Mouse (Mus musculus): ENCODE measurements at regions not wholly inside any gene's neighbourhood (a gene's known extent, or its start where the extent isn't known, plus 50 kb on each side); places are given as distances from the start of the nearest gene placed in this dataset.

DNA sequence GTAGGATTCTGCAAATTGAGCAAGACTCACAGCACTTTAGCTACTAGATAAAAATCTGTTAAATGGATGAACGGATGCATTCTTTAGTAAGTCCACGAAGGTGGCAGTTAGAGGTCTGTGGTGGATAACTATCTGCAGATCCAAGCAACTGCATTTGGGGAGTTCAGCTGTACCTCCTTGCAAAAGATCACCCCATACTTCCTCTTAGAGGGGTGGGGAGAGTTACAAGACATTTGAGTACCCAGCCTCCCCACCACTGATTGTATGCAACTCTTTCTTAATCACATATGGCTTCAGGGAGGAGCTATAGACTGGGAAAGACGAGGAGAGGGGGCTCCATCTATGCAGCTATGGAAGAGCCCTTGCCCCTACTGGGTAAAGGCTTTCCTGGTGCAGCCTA, 144.1 kb downstream of the Postn start:
- no peak overlapping the region for H3K4me3 ChIP-seq
- no peaks in the 10 kb centered on the region for H3K9me3 ChIP-seq
- H3K9ac ChIP-seq (replicated peaks): no peak overlapping the region
- no peaks in the 10 kb centered on the region for H3K27me3 ChIP-seq
- H3K4me2 ChIP-seq (replicated peaks): no peak overlapping the region
- H3K4me1 ChIP-seq: no peaks in the 10 kb centered on the region
- no peak overlapping the region for H3K27ac ChIP-seq (replicated peaks)
- WGBS: 85% methylated on average over 3 of the region's 3 CpGs
- no peak for ATAC-seq (ENCODE audit: low FRiP score, low read depth)
- no peaks in the 10 kb centered on the region for H3K36me3 ChIP-seq

DNA sequence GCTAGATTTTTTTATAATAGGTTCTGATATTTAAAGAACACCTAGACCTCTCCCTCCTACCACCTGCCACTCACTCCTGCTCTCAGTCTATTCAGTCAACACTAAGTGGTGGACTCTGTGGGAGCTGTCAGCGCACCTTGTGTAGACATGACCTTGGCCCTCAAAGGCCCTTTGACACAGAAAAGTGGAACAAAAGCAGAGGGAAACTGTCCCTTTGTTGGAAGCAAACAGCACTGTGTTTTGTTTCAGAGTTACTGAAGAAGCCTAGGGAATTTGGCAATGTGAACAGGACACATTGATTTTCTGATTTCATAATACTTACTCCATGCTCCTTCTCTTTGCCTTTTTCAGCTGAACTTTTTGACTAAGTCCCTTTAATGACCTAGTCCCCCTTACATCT, 146.7 kb downstream of the Postn start:
- no peaks in the 10 kb centered on the region for H3K27me3 ChIP-seq
- H3K9ac ChIP-seq (replicated peaks): no peak overlapping the region
- no peaks in the 10 kb centered on the region for H3K36me3 ChIP-seq
- no peak overlapping the region for H3K27ac ChIP-seq (replicated peaks)
- 81% methylated on average over 1 of the region's 1 CpGs for WGBS
- H3K9me3 ChIP-seq: no peaks in the 10 kb centered on the region
- H3K4me3 ChIP-seq: no peak overlapping the region
- no peak overlapping the region for H3K4me2 ChIP-seq (replicated peaks)
- H3K4me1 ChIP-seq: no peaks in the 10 kb centered on the region
- no peak for ATAC-seq (ENCODE audit: low FRiP score, low read depth)

DNA sequence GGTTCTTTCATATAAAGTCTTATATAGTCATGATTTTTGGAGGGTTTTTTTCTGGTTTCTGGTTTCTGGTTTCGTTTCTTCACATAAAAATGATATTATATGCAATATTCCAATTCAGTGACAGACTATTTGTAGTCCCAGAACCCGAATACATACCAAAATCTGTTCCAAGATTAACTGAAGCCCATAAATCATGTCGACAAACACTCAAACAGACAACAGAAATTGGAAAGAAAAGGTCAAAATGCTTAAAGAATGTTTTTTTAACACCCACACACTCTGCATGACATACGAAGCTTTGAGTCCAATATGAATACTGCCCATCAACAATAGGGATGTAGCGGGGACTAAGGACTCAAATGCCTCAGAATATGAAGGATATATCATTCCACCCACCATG, 148.0 kb downstream of the Postn start:
- no peaks in the 10 kb centered on the region for H3K36me3 ChIP-seq
- H3K4me3 ChIP-seq: no peak overlapping the region
- 77% methylated on average over 5 of the region's 5 CpGs for WGBS
- H3K9ac ChIP-seq (replicated peaks): no peak overlapping the region
- no peaks in the 10 kb centered on the region for H3K27me3 ChIP-seq
- H3K4me2 ChIP-seq (replicated peaks): no peak overlapping the region
- no peak for ATAC-seq (ENCODE audit: low FRiP score, low read depth)
- H3K27ac ChIP-seq (replicated peaks): no peak overlapping the region
- H3K9me3 ChIP-seq: no peaks in the 10 kb centered on the region
- H3K4me1 ChIP-seq: no peaks in the 10 kb centered on the region

DNA sequence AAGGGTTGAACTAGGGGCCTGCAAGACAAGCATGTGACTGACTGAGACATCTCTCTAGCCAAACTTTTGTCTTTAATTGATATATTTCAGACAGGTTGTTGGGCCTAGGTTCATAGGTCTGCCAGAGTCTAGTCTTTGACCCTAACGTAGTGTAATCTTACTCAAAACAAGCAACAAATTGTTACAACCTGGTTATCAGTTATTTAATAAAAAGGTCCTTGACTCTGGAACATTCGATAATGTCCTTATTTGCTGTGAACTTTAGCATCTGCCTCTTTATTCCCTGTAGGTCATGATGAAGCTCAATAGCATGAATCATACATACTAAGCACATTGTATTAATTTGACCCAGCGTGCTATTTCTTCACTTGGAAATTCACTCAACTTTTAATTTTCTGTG, 156.3 kb downstream of the Postn start:
- Histone ChIP-seq H3K27ac (replicated peaks) (no peak overlapping the region), H3K9me3 (0 out of 2 replicates have a peak, but pooled peaks cover 3% of the 10 kb centered on the region), H3K36me3 (no peaks in the 10 kb centered on the region), H3K4me1 (no peaks in the 10 kb centered on the region), H3K9ac (replicated peaks) (no peak overlapping the region), H3K27me3 (no peaks in the 10 kb centered on the region), H3K4me2 (replicated peaks) (no peak overlapping the region), H3K4me3 (no peak overlapping the region)
- 88% methylated on average over 3 of the region's 3 CpGs for WGBS
- no peak for ATAC-seq (ENCODE audit: low FRiP score, low read depth)

DNA sequence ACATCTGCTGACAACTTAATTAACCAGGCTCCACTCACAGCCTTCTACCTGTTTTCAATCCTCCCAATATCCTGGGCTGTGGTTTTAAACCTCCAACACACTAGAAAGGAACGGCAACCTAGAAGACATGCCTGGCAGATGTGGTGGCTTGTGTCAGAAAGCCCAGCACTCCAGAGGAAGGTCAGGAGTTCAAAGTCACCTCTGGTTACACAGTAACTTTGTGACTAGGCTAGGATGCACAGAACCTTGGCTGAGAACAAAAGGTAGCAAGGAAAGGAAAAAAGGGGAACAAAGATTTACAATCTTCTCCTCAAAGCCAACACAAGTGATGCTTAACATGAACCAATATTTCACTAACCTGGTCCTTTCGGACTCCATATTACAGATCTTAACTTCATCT, 161.8 kb downstream of the Postn start:
- WGBS: 97% methylated on average over 2 of the region's 2 CpGs
- no peak overlapping the region for H3K9ac ChIP-seq (replicated peaks)
- no peak for ATAC-seq (ENCODE audit: low FRiP score, low read depth)
- no peaks in the 10 kb centered on the region for H3K4me1 ChIP-seq
- H3K36me3 ChIP-seq: no peaks in the 10 kb centered on the region
- no peak overlapping the region for H3K27ac ChIP-seq (replicated peaks)
- H3K9me3 ChIP-seq: peaks cover 7% of the 10 kb centered on the region; the same call in 1 of the 2 replicates
- H3K4me2 ChIP-seq (replicated peaks): no peak overlapping the region
- H3K4me3 ChIP-seq: no peak overlapping the region
- no peaks in the 10 kb centered on the region for H3K27me3 ChIP-seq

DNA sequence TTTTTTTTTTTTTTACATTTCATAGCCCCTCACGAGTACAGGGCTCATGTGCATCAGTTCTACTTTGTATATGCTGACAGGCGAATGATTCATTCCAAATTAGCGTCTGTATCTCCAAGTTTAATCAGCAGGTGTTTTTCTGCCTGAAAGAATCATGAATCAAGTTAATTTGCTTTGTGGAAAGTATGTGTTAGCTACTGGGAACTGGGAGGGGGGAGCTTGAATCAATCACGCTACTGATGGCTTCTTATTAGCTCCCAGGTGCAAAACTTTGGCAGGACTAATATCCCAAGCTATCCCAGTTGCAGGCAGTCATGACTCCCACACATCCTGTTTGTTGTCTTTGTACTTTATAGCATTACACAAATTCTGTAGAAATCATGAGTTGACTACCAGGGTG, 165.7 kb downstream of the Postn start:
- 90% methylated on average over 4 of the region's 4 CpGs for WGBS
- ATAC-seq (ENCODE audit: low FRiP score, low read depth): no peak
- no peak overlapping the region for H3K4me2 ChIP-seq (replicated peaks)
- H3K9ac ChIP-seq (replicated peaks): no peak overlapping the region
- H3K4me1 ChIP-seq: no peaks in the 10 kb centered on the region
- no peak overlapping the region for H3K4me3 ChIP-seq
- peaks cover 5% of the 10 kb centered on the region; the same call in 1 of the 2 replicates for H3K9me3 ChIP-seq
- H3K27ac ChIP-seq (replicated peaks): no peak overlapping the region
- no peaks in the 10 kb centered on the region for H3K36me3 ChIP-seq
- no peaks in the 10 kb centered on the region for H3K27me3 ChIP-seq

DNA sequence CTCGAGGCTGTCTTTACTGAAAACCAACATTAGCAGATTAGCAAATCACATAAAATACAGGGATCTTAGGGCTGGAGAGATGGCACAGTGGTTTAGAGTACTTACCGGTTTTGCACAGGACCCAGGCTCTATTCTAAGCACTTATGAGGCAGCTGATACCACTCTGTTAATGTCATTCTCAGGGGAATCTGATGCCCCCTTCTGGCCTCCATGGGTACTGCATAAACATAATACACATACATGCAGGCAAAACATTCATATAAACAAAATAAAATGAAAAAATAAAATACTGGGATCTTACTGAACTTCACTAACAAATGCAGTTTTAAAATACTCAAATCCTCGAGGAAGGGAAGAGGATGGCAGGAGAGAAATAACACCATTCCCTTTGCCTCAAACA, 164.3 kb upstream of the Supt20 start:
- 79% methylated on average over 3 of the region's 3 CpGs for WGBS
- H3K27me3 ChIP-seq: no peaks in the 10 kb centered on the region
- no peak for ATAC-seq (ENCODE audit: low FRiP score, low read depth)
- no peak overlapping the region for H3K4me2 ChIP-seq (replicated peaks)
- H3K9ac ChIP-seq (replicated peaks): no peak overlapping the region
- no peak overlapping the region for H3K27ac ChIP-seq (replicated peaks)
- no peaks in the 10 kb centered on the region for H3K4me1 ChIP-seq
- H3K4me3 ChIP-seq: no peak overlapping the region
- H3K36me3 ChIP-seq: no peaks in the 10 kb centered on the region
- peaks cover 5% of the 10 kb centered on the region; the same call in 1 of the 2 replicates for H3K9me3 ChIP-seq

DNA sequence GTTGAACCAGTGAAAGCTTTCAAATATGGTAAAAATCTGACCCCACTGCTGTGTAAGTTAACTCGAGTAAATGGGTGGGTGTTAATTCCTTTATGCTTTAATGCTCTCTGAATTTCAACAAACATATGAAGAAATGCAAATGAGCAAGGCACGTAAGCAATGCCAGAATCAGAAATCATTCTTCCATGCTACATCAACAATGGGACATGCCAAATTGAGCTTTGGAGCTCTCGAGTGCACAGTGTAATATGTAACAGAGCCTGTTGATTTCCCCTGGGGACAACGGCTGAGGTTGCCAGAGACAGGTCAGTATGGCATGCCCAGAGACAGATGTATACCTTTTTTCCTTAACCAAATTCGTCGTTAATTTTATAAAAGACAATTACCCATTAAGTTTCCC, 162.4 kb upstream of the Supt20 start:
- no peak overlapping the region for H3K4me3 ChIP-seq

DNA sequence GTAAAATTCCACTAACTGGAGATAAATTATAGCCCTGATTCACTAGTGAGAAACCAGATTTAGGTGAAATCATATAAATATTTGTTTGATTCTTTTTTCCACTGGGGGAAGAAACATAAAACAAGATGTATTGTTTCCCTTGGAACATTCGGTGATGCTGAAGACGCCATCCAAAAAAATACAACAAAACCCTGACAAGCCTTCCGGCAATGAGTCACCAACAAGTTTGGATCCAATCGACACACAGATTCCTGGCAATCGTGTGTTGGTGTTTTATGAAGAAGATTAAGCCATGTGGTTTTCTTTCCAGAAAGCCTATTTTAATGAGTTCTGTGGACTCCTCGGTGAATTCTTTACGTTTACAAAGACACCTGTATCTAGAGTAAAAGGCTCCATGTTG, 157.2 kb upstream of the Supt20 start:
- Histone ChIP-seq H3K9ac (replicated peaks) (no peak overlapping the region), H3K4me2 (replicated peaks) (no peak overlapping the region), H3K27me3 (no peaks in the 10 kb centered on the region), H3K9me3 (no peaks in the 10 kb centered on the region), H3K4me1 (no peaks in the 10 kb centered on the region), H3K27ac (replicated peaks) (no peak overlapping the region), H3K36me3 (no peaks in the 10 kb centered on the region), H3K4me3 (no peak overlapping the region)
- WGBS: 84% methylated on average over 7 of the region's 7 CpGs
- no peak for ATAC-seq (ENCODE audit: low FRiP score, low read depth)

More for the DNA sequence above, 162.4 kb upstream of the Supt20 start:
- ATAC-seq (ENCODE audit: low FRiP score, low read depth): no peak
- no peaks in the 10 kb centered on the region for H3K36me3 ChIP-seq
- H3K4me2 ChIP-seq (replicated peaks): no peak overlapping the region
- H3K27me3 ChIP-seq: no peaks in the 10 kb centered on the region
- 69% methylated on average over 6 of the region's 6 CpGs for WGBS
- no peaks in the 10 kb centered on the region for H3K4me1 ChIP-seq
- H3K9me3 ChIP-seq: peaks cover 5% of the 10 kb centered on the region; the same call in 1 of the 2 replicates
- H3K27ac ChIP-seq (replicated peaks): no peak overlapping the region
- H3K9ac ChIP-seq (replicated peaks): no peak overlapping the region

DNA sequence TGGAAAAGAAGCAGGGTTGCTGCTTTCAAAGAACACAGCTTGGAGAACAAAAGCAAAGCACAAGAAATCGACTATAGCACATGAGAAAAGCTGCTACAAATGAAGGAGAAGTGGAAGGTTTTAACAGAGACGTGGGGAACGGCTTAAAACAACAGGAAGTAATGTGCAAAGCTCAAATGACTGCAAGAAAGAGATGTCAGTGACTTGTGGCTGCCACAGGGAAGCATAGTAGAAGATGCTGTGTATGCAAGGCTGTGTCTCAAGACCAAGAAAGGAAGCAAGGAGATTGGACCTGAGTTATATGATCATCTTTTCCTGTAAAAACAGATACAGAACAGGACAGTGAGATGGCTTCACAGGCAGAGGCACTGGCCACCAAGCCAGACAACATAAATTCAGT, 154.6 kb upstream of the Supt20 start:
- no peak for ATAC-seq (ENCODE audit: low FRiP score, low read depth)
- Histone ChIP-seq H3K9ac (replicated peaks) (no peak overlapping the region), H3K9me3 (peaks cover 3% of the 10 kb centered on the region; the same call in 1 of the 2 replicates), H3K4me3 (no peak overlapping the region), H3K4me1 (no peaks in the 10 kb centered on the region), H3K36me3 (no peaks in the 10 kb centered on the region), H3K4me2 (replicated peaks) (no peak overlapping the region), H3K27ac (replicated peaks) (no peak overlapping the region), H3K27me3 (no peaks in the 10 kb centered on the region)
- 71% methylated on average over 3 of the region's 3 CpGs for WGBS

DNA sequence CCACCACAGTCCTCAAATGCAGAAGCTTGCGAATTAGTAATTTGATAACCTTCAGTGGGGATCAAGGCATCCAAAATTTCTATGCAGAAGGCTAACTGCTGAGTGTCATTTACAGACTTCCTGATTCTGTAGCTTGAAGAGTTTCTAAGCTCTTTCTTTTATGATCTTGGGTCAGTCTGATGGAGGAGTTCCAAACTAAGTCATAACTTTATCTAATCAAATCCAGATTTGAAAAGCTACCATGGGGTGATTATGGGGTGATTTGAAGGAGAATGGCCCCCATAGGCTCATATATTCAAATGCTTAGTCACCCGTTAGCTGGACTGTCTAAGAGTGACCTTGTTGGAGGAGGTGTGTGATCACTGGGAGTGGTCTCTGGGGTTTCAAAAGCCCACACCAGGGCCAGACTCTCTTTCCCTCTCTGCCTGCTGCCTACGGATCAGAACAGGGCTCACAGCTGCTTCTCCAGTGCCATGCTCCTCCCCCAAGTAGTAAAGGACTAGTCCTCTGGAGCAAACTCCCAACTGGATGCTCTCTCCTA, 152.0 kb upstream of the Supt20 start:
- no peak for ATAC-seq (ENCODE audit: low FRiP score, low read depth)
- H3K9ac ChIP-seq (replicated peaks): no peak overlapping the region
- H3K36me3 ChIP-seq: no peaks in the 10 kb centered on the region
- H3K4me3 ChIP-seq: no peak overlapping the region
- H3K9me3 ChIP-seq: peaks cover 3% of the 10 kb centered on the region; the same call in 1 of the 2 replicates
- no peaks in the 10 kb centered on the region for H3K4me1 ChIP-seq
- H3K4me2 ChIP-seq (replicated peaks): no peak overlapping the region
- WGBS: 80% methylated on average over 3 of the region's 3 CpGs
- H3K27ac ChIP-seq (replicated peaks): no peak overlapping the region
- no peaks in the 10 kb centered on the region for H3K27me3 ChIP-seq

DNA sequence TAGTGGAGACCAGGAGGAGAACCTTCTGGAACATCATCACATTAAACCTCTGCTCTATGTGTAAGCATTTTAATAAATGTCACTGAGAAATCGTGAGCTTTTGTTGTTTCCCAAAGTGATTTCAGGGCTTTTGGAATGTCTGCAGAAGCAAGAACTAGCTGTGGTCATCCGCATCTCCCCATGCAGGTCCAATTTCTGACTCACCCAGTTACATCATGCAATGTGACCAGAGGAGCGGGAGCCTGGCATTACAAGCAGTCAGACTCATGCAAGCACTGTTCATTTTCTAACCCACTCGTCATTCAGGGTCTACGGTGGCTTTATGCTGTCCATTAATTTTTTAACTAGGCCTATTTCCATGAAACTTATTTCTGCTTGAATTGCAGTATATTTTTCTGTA, 151.2 kb upstream of the Supt20 start:
- 93% methylated on average over 5 of the region's 5 CpGs for WGBS
- no peak overlapping the region for H3K27ac ChIP-seq (replicated peaks)
- no peaks in the 10 kb centered on the region for H3K36me3 ChIP-seq
- H3K4me1 ChIP-seq: no peaks in the 10 kb centered on the region
- no peaks in the 10 kb centered on the region for H3K27me3 ChIP-seq
- no peak for ATAC-seq (ENCODE audit: low FRiP score, low read depth)
- no peak overlapping the region for H3K4me3 ChIP-seq
- H3K9ac ChIP-seq (replicated peaks): no peak overlapping the region
- peaks cover 3% of the 10 kb centered on the region; the same call in 1 of the 2 replicates for H3K9me3 ChIP-seq
- H3K4me2 ChIP-seq (replicated peaks): no peak overlapping the region

DNA sequence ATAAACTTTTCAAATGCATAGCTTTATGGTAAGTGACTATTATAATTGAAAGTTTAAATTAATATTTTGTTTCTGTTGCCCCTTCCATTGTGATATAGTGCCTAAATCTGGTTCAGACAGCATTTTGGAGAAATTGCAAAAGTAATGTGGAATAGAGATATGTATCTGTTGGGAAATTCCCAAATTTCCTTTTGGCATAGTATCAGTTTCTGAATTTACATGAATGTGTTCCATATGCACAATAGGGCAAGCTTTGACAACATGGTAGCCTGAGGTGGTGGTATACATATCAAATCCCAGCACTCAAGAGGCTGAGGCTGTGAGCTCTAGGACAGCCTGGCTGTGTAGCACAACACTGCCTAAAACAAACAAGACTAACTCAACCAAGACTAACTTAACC, 147.2 kb upstream of the Supt20 start:
- no peaks in the 10 kb centered on the region for H3K27me3 ChIP-seq
- no peak overlapping the region for H3K9ac ChIP-seq (replicated peaks)
- ATAC-seq (ENCODE audit: low FRiP score, low read depth): no peak
- H3K4me3 ChIP-seq: no peak overlapping the region
- no peaks in the 10 kb centered on the region for H3K36me3 ChIP-seq
- no peaks in the 10 kb centered on the region for H3K4me1 ChIP-seq
- peaks cover 3% of the 10 kb centered on the region; the same call in 1 of the 2 replicates for H3K9me3 ChIP-seq
- no peak overlapping the region for H3K27ac ChIP-seq (replicated peaks)
- no peak overlapping the region for H3K4me2 ChIP-seq (replicated peaks)
